Mouse (Mus musculus) CD4-positive helper T cell, adult 2 months (primary cell): ENCODE results near the gene Olfr1357.
A peak's percentile ranks its signal among the peaks of the same experiment; 100 is the strongest.

Experiments used
- DNase-seq: peaks from one replicate; pipeline ENCODE4 v3.0.0-alpha.2; 2012; ENCODE audit warnings: low read depth, missing footprints, low spot score

Olfr1357 gene

GRCm38 (mm10) chr10:78581121-78581520 is 36.8 kb downstream of the Olfr1357 start:
- DNase-seq, result no peak

DNA sequence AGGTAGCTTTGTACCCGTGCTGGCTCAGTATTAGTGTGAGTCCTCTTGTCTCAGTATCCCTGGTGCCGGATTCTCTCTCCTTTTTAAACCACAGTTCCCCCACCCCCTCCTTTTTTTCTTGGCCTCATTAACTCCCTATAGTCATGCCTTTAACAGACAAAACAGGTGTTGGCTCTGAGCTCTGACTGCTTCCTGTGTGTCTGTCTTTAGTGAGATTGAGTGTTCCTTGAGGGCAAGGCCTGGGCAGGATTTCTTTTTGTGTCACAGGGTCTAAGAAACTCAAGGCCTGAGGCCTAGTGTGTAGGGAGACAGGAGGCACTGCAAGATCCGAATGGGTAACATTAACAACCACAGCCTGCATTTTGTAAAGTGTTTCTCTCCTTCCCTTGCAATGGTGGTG is 39.7 kb downstream of the Olfr1357 start:
- DNase-seq, result no peak

GRCm38 (mm10) chr10:78576435-78577184 is 41.3 kb downstream of the Olfr1357 start:
- no peak for DNase-seq

DNA sequence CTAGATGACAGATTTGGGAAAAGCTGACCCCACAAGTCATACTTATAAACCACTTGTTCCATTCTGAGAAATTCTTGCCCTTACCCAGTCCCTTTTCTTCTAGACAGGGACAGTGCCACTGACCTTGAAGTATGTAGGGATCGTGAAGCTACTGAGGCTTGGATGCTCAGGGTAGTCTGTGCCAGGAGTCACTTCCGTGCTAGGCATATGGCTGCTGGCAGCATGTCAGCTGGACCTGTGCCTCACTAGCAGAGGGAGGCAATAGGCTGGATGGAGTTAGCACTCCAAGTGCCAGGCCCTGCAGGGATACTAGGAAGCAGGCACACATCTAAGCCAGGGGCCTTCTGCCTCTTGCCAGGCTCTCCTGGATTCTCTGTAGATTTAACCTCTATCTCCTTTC is 42.2 kb downstream of the Olfr1357 start:
- DNase-seq, result no peak

DNA sequence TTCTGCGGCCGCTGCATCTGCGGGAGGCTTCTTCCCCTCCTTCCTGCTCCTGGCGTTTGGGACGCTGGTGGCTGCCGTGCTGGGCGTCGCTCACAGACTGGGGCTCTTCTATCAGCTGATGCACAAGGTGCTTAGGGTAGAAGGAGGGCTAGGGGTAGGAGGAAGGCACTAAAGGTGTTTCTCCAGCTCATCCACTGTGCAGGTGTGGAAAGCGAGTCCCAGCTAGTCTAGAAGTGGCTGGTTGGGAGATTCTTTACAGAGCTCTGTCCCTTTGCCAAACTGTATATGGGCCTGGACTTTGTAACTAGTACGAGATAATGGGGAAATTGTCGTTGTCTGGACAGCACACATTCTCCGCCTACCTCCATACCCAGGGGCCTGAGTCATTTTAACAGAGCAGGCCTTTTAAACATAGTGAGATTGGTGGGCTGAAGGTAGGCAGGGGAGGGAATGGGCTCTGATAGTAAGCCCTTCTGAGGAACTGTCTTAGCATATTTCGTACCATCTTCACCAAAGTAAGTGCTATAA is 42.7 kb downstream of the Olfr1357 start:
- DNase-seq, result peak; percentile 11

- DNase-seq, result peak; percentile 97
Observed at GRCm38 (mm10) chr10:78574250-78575104, 43.4 kb downstream of the Olfr1357 start, which contains the start of gene Ilvbl. Ilvbl (plus strand) TSS chr10:78574346.

GRCm38 (mm10) chr10:78573226-78573625 is 44.6 kb downstream of the Olfr1357 start:
- no peak for DNase-seq

DNA sequence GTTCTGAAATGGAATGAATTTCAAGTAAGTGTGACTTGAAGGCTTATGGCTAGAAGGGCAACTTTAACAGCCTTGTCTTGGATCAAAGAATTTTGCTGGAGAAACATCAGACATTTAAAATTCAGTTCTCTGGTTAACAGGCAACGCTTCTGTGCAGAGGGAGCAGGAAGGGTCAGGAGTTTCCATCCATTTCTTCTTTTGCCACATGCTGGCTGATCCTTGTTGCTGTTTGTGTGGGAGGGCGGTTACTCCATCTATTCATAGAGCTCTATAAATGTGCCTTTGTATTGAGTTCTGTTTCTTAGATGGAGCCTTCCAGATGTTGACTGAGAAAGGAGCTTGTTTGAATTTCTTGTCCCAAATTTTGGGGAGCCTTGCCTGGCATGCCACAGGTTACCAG is 47.0 kb downstream of the Olfr1357 start:
- no peak for DNase-seq

GRCm38 (mm10) chr10:78570416-78570815 is 47.5 kb downstream of the Olfr1357 start:
- DNase-seq, result no peak

- no peak for DNase-seq
Observed at GRCm38 (mm10) chr10:78569686-78570085, 48.2 kb downstream of the Olfr1357 start.

DNA sequence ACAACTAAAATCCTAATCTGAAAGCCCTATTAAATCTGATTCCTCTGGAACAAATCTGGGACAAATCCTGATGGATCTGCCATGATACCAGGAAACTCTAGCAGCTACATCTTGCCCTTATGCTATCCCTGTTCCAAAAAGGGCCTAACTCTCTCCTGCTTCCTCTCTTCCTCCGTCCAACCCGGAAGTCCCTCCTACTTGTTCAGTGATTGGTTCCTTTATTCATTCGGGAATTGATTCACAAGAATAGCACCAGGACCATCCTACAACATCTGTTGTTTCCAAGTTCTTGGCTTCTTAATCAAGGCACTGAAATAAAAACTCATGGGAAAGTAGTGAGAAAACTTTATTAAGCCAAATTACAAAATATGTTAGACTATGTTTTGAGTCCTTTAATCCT is 48.7 kb downstream of the Olfr1357 start:
- DNase-seq, result no peak

DNA sequence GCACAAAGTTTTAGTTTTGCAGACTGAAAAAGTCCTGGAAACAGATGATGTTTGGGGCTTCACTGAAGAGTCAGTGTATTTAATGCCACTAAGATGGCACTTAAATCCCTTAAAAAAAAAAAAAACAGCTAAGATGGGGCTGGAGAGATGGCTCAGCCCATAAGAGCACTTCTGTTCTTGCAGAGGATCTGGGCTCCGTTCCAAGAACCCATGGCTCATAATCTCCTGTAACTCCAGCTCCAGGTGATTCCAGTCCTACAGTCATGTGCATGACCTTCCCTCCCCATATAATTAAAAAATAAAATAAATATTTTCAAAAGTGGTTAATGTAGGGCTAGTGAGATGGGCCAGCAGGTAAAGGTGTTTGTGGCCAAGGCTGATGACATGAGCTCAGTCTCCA is 52.8 kb downstream of the Olfr1357 start:
- DNase-seq, result no peak
